Mouse (Mus musculus) CH12.LX (cell line): ENCODE measurements around the gene Eml1. TPM values are rescaled to one million over a fixed set of nuclear protein-coding genes. Genes with fewer than 3 reads are reported as not detected.

Experiments used
- DNase-seq: peaks from one replicate; pipeline ENCODE4 v3.0.0-alpha.2; 2013; ENCODE audit errors: extremely low read depth
- H3K27ac ChIP-seq: 2 replicates; pipeline ENCODE4 v1.5.1; 2012; ENCODE audit warnings: low read depth, mild to moderate bottlenecking, control low read depth, moderate library complexity; ENCODE audit not compliant: insufficient read depth
- H3K27me3 ChIP-seq: replicated peaks from 2 replicates; pipeline ENCODE3; 2012; ENCODE audit warnings: inconsistent platforms
- H3K36me3 ChIP-seq, 2 experiments: replicated peaks in 1 of 2; 2 replicates each; pipeline versions ENCODE3 to v1.6.1; 2012; ENCODE audit warnings: inconsistent platforms in 1 of 2, low read length in 1 of 2, mild to moderate bottlenecking in 1 of 2, mixed read lengths in 1 of 2, moderate library complexity in 1 of 2; ENCODE audit not compliant: control insufficient read depth in 1 of 2, insufficient read depth in 1 of 2
- H3K4me1 ChIP-seq, 2 experiments: 2 replicates each; pipeline ENCODE4 v1.6.1; 2012; ENCODE audit warnings: inconsistent platforms in 1 of 2, moderate library complexity in 1 of 2; ENCODE audit not compliant: insufficient read depth in 2 of 2, control insufficient read depth in 1 of 2
- H3K4me2 ChIP-seq: 2 replicates; pipeline ENCODE4 v1.6.1; 2012; ENCODE audit warnings: low read depth, mild to moderate bottlenecking, control low read depth; ENCODE audit not compliant: poor library complexity, insufficient read depth, severe bottlenecking
- H3K4me3 ChIP-seq, 3 experiments: fragments of 150-350 bp in 1 of 3; sonication (generic) in 1 of 3; replicated peaks in 1 of 3; 2 replicates each; pipeline versions ENCODE3 to v1.5.1; 2011 to 2012; ENCODE audit warnings: low read depth in 2 of 3, low read length in 2 of 3, mild to moderate bottlenecking in 2 of 3, moderate library complexity in 2 of 3, control low read depth in 1 of 3, improper control_type of control experiment in 1 of 3, inconsistent platforms in 1 of 3, mixed read lengths in 1 of 3; ENCODE audit not compliant: poor library complexity in 1 of 3
- H3K79me2 ChIP-seq: replicated peaks from 2 replicates; pipeline ENCODE4 v1.6.1; 2012; ENCODE audit warnings: mild to moderate bottlenecking, moderate library complexity; ENCODE audit not compliant: control insufficient read depth, poor library complexity, insufficient read depth, severe bottlenecking; ENCODE audit errors: extremely low read depth
- H3K9ac ChIP-seq: 2 replicates; pipeline ENCODE4 v1.6.1; 2012; ENCODE audit warnings: low read depth, mild to moderate bottlenecking, control low read depth, moderate library complexity; ENCODE audit not compliant: insufficient read depth
- H3K9me3 ChIP-seq: replicated peaks from 2 replicates; pipeline ENCODE3; 2012; ENCODE audit warnings: low read length, inconsistent platforms, mixed read lengths
- BHLHE40 ChIP-seq: IDR thresholded peaks from 2 replicates; pipeline ENCODE4 v1.6.1; 2011; ENCODE audit warnings: mild to moderate bottlenecking, low read depth, low read length, improper control_type of control experiment
- CHD1 ChIP-seq: IDR thresholded peaks from 2 replicates; pipeline ENCODE4 v1.6.1; 2012; ENCODE audit warnings: low read depth, low read length, improper control_type of control experiment, inconsistent platforms
- CHD2 ChIP-seq: IDR thresholded peaks from 2 replicates; pipeline ENCODE4 v1.6.1; 2011; ENCODE audit warnings: low read length, improper control_type of control experiment
- CTCF ChIP-seq, 2 experiments: IDR thresholded peaks in 1 of 2; conservative IDR thresholded peaks in 1 of 2; 2 replicates each; pipeline ENCODE4 v1.5.1; 2011 to 2012; ENCODE audit warnings: low read depth in 2 of 2, low read length in 2 of 2, improper control_type of control experiment in 1 of 2, inconsistent platforms in 1 of 2, mild to moderate bottlenecking in 1 of 2, moderate library complexity in 1 of 2
- E2F4 ChIP-seq: IDR thresholded peaks from 2 replicates; pipeline ENCODE4 v1.6.1; 2011; ENCODE audit warnings: low read depth, low read length, improper control_type of control experiment; ENCODE audit not compliant: insufficient replicate concordance
- ELF1 ChIP-seq: IDR thresholded peaks from 2 replicates; pipeline ENCODE4 v1.6.1; 2014; ENCODE audit warnings: low read depth, mild to moderate bottlenecking, inconsistent platforms, low read length, improper control_type of control experiment
- EP300 ChIP-seq: IDR thresholded peaks from 2 replicates; pipeline ENCODE4 v1.6.1; 2011; ENCODE audit warnings: low read length, improper control_type of control experiment
- GABPA ChIP-seq: IDR thresholded peaks from 2 replicates; pipeline ENCODE4 v1.6.1; 2012; ENCODE audit warnings: low read depth, low read length, improper control_type of control experiment, inconsistent platforms; ENCODE audit not compliant: insufficient replicate concordance
- IRF4 ChIP-seq: IDR thresholded peaks from 2 replicates; pipeline ENCODE4 v1.6.1; 2014; ENCODE audit warnings: low read depth, mild to moderate bottlenecking, inconsistent platforms, low read length, improper control_type of control experiment
- JUN ChIP-seq: IDR thresholded peaks from 2 replicates; pipeline ENCODE4 v1.6.1; 2011; ENCODE audit warnings: low read depth, mild to moderate bottlenecking, low read length, improper control_type of control experiment, moderate library complexity; ENCODE audit not compliant: insufficient read depth
- MAX ChIP-seq: IDR thresholded peaks from 2 replicates; pipeline ENCODE4 v1.6.1; 2011; ENCODE audit warnings: low read length, improper control_type of control experiment
- MAZ ChIP-seq: IDR thresholded peaks from 2 replicates; pipeline ENCODE4 v1.6.1; 2012; ENCODE audit warnings: low read depth, mild to moderate bottlenecking, inconsistent platforms, low read length, improper control_type of control experiment, moderate library complexity
- MYC ChIP-seq: IDR thresholded peaks from 2 replicates; pipeline ENCODE4 v1.6.1; 2011; ENCODE audit warnings: low read depth, mild to moderate bottlenecking, improper control_type of control experiment, low read length
- PAX5 ChIP-seq: IDR thresholded peaks from 2 replicates; pipeline ENCODE4 v1.6.1; 2012; ENCODE audit warnings: low read length, inconsistent platforms, mixed read lengths
- POLR2A ChIP-seq: IDR thresholded peaks from 2 replicates; pipeline ENCODE4 v1.6.1; 2011; ENCODE audit warnings: low read depth, mild to moderate bottlenecking, improper control_type of control experiment, low read length
- RAD21 ChIP-seq: IDR thresholded peaks from 2 replicates; pipeline ENCODE4 v1.6.1; 2011; ENCODE audit warnings: low read depth, mild to moderate bottlenecking, low read length, improper control_type of control experiment, moderate library complexity
- RCOR1 ChIP-seq: conservative IDR thresholded peaks from 2 replicates; pipeline ENCODE4 v1.6.1; 2012; ENCODE audit warnings: low read depth, mild to moderate bottlenecking, inconsistent platforms, low read length, improper control_type of control experiment
- SIN3A ChIP-seq: IDR thresholded peaks from 2 replicates; pipeline ENCODE4 v1.6.1; 2012; ENCODE audit warnings: low read length, improper control_type of control experiment, inconsistent platforms
- UBTF ChIP-seq: IDR thresholded peaks from 2 replicates; pipeline ENCODE4 v1.6.1; 2012; ENCODE audit warnings: low read depth, mild to moderate bottlenecking, inconsistent platforms, low read length, improper control_type of control experiment, moderate library complexity
- USF1 ChIP-seq: IDR thresholded peaks from 2 replicates; pipeline ENCODE4 v1.6.1; 2014; ENCODE audit warnings: low read depth, mild to moderate bottlenecking, inconsistent platforms, low read length, improper control_type of control experiment
- ZC3H11A ChIP-seq: IDR thresholded peaks from 2 replicates; pipeline ENCODE4 v1.6.1; 2012; ENCODE audit warnings: low read depth, mild to moderate bottlenecking, inconsistent platforms, low read length, improper control_type of control experiment
- ZKSCAN1 ChIP-seq: IDR thresholded peaks from 2 replicates; pipeline ENCODE4 v1.6.1; 2012; ENCODE audit warnings: low read depth, inconsistent platforms, low read length, improper control_type of control experiment, borderline replicate concordance
- ZNF384 ChIP-seq: IDR thresholded peaks from 2 replicates; pipeline ENCODE4 v1.6.1; 2012; ENCODE audit warnings: low read depth, low read length, improper control_type of control experiment, inconsistent platforms
- dilution Hi-C: fragments of 300-500 bp; cut with MboI; formaldehyde crosslinking; loops from 2 replicates; pipeline ENCODE4 v1.14.3; 2020; ENCODE audit warnings: low sequenced_read_pairs; ENCODE audit not compliant: extremely low pct_unique_long_range_greater_than_20kb, extremely low pct_ligation_motif_present
- in situ Hi-C: fragments of 300-500 bp; cut with MboI; formaldehyde crosslinking; loops from 3 replicates; pipeline ENCODE4 v1.14.3; 2019; ENCODE audit warnings: low sequenced_read_pairs, low pct_ligation_motif_present, low pct_unique_long_range_greater_than_20kb, mixed read lengths
- polyA plus RNA-seq: library from polyadenylated mRNA; unstranded; fragments of >175 nt; gene quantifications from 2 replicates; pipeline ENCODE4 v1.2.1, GENCODE M21; 2012; ENCODE audit warnings: low read depth; ENCODE audit not compliant: insufficient read length
- total RNA-seq, 2 experiments: library from RNA; depleted of rRNA; stranded (reverse); fragments of 300-350 nt in 1 of 2; fragments of >200 nt in 1 of 2; gene quantifications; 2 replicates each; pipeline ENCODE4 v1.2.3; 2012 to 2014

Gene Eml1
- total and polyA plus RNA-seq, 3 experiments: not detected

DNA sequence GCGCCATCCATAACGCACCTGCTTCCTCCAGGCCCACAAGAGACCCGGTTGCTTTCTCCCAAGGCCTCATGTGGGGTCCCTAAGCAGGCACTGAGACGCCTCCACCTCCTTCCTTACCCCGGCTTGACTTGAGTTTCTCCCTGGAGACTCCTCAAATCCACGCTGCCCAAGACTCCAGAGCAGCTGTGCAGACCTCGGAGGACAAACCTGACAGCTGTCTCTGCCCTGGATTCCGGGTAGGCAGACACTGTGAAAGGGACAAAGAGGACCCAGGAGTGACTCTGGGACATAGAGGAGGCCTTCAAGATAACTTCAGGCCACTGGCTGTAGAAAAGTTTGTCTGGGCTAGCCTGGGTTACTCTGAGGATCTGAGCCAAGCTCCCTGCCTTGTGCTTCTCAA is 3.9 kb downstream of the Eml1 start:
- no peak overlapping the region for H3K27ac ChIP-seq
- no peaks in the 10 kb centered on the region for H3K9me3 ChIP-seq
- no peak overlapping the region for H3K9ac ChIP-seq
- no peak overlapping the region for H3K4me3 ChIP-seq
- no peaks in the 10 kb centered on the region for H3K36me3 ChIP-seq
- TF ChIP-seq POLR2A (no peak), E2F4 (no peak), RAD21 (no peak), GABPA (no peak), RCOR1 (no peak), USF1 (no peak), MYC (no peak), ZKSCAN1 (no peak), JUN (no peak), CHD1 (no peak), EP300 (no peak), CHD2 (no peak), UBTF (no peak), ZNF384 (no peak), MAZ (no peak), IRF4 (no peak), ZC3H11A (no peak), ELF1 (no peak), PAX5 (no peak), MAX (no peak)
- H3K27me3 ChIP-seq: peaks cover 85% of the 10 kb centered on the region
- H3K4me1 ChIP-seq: no peaks in the 10 kb centered on the region
- in situ Hi-C loops (no loop called here), dilution Hi-C loops (no loop called here)
- H3K4me2 ChIP-seq: no peak overlapping the region
- DNase-seq: no peak
- no peaks in the 10 kb centered on the region for H3K79me2 ChIP-seq

DNA sequence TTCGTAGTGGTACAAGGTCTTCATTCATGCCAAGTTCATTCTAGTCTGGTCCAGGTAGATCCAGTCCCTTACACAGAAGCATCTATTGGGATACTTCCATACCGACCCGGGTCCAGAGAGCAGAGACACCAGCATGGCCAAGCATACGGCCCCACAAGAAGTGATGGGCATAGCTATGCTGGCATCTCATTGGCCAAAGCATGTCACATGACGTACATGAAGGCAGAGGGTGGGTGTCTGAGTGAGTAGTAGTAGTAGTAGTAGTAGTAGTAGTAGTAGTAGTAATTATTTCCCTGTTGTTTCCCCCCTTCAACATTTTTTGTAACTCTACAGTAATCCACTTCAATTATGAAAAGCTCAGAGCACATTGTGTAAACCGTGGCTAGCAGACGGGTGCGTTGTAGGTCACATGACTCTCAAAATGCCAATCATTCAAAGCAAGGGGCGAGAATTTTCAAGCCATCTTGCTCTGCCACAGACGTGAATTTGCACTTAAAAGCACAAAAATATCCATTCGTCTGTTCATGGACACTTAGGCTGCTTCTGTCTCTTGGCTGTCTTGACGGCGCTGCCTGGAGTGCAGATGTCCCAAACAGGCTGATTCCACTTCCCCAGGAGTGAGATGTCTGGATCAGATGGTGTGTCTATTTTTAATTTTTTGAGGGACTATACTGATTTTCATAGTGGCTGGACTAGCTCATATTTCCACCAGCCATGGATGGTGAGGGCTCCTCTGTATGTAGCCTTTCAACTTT is 7.8 kb downstream of the Eml1 start:
- in situ Hi-C loops (no loop called here), dilution Hi-C loops (no loop called here)
- H3K4me2 ChIP-seq: no peak overlapping the region
- no peaks in the 10 kb centered on the region for H3K79me2 ChIP-seq
- H3K27me3 ChIP-seq: peaks cover 80% of the 10 kb centered on the region
- no peak overlapping the region for H3K4me3 ChIP-seq
- no peaks in the 10 kb centered on the region for H3K9me3 ChIP-seq
- TF ChIP-seq ZKSCAN1 (no peak), CTCF (conservative IDR thresholded peaks at IDR 0.05 in 1 of 2, IDR thresholded peaks at IDR 0.05 in 1 of 2; ENCODE audit: low read depth in 2 of 2, low read length in 2 of 2) (no peak), SIN3A (no peak), BHLHE40 (no peak), MAZ (no peak), CHD2 (no peak)
- no peak for DNase-seq
- H3K27ac ChIP-seq: no peak overlapping the region
- no peak overlapping the region for H3K9ac ChIP-seq
- H3K36me3 ChIP-seq: no peaks in the 10 kb centered on the region
- no peaks in the 10 kb centered on the region for H3K4me1 ChIP-seq
